Mouse (Mus musculus): Measurements from ENCODE around the gene Rfng.
"Not testable (repeated sequence)": the region's sequence is repeated elsewhere in the genome, so short reads cannot be mapped to it uniquely, and the experiment has no call there.

Gene Rfng

GRCm38 (mm10) chr11:120768206-120768605 is 15.8 kb downstream of the Rfng start:
- DNase-seq, result no peak

GRCm38 (mm10) chr11:120767023-120767422 is 17.0 kb downstream of the Rfng start:
- not testable (repeated sequence) for DNase-seq

GRCm38 (mm10) chr11:120763121-120763999 is 20.6 kb downstream of the Rfng start:
- DNase-seq, result not testable (repeated sequence)

GRCm38 (mm10) chr11:120762672-120763041 is 21.4 kb downstream of the Rfng start, which contains the start of gene Hmga1b:
Hmga1b (plus strand) TSS chr11:120762794.
- DNase-seq, result not testable (repeated sequence)

- no peak for DNase-seq
Observed at GRCm38 (mm10) chr11:120761811-120762671, 22.0 kb downstream of the Rfng start.

- no peak for DNase-seq
Observed at GRCm38 (mm10) chr11:120760236-120760635, 23.8 kb downstream of the Rfng start.

- DNase-seq, result no peak
Observed at GRCm38 (mm10) chr11:120751606-120752005, 32.4 kb downstream of the Rfng start.

- DNase-seq, result peak; percentile 71 to 74
Observed at GRCm38 (mm10) chr11:120749430-120749829, 34.6 kb downstream of the Rfng start.

GRCm38 (mm10) chr11:120747974-120748373 is 36.0 kb downstream of the Rfng start:
- no peak for DNase-seq

- DNase-seq, result no peak
Observed at GRCm38 (mm10) chr11:120744121-120744701, 39.8 kb downstream of the Rfng start.

GRCm38 (mm10) chr11:120740981-120741380 is 43.0 kb downstream of the Rfng start:
- no peak for DNase-seq

- DNase-seq, result no peak
Observed at GRCm38 (mm10) chr11:120736424-120736823, 47.6 kb downstream of the Rfng start.

GRCm38 (mm10) chr11:120733521-120733920 is 50.5 kb downstream of the Rfng start:
- no peak for DNase-seq

- DNase-seq, result no peak
Observed at GRCm38 (mm10) chr11:120731858-120732680, 51.9 kb downstream of the Rfng start, which contains the start of gene Cbr2. Cbr2 (minus strand) TSS chr11:120732114.

- DNase-seq, result no peak
Observed at GRCm38 (mm10) chr11:120731395-120731794, 52.6 kb downstream of the Rfng start.
